Mouse (Mus musculus): ENCODE measurements at regions not wholly inside any gene's neighbourhood (a gene's known extent, or its start where the extent isn't known, plus 50 kb on each side); places are given as distances from the start of the nearest gene placed in this dataset.
A peak's percentile ranks its signal among the peaks of the same experiment; 100 is the strongest.

DNA sequence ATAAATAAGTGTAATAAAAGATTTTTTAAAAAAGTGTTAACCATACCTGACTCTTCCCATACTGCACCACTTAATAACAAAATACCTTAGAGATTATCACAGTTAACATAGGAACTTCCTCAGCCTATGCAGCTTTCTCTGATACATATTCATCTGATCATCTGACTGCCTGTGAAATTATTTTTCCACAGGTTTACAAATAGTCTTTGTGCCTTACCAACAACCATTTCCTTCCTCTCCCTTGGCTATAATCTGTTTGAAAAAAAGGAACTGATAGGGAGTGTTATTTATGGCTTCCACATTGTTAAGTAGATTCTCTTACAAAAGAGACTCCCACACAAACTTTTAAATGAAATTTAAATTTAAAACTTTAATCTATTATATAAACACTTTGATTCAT is 575.0 kb upstream of the B3galt2 start:
- intact Hi-C loops (cut with DNase I; ENCODE audit: low total_unique reads): no loop called here
- no peak for DNase-seq

- intact Hi-C loops (cut with DNase I; ENCODE audit: low total_unique reads): no loop called here
- no peak for DNase-seq
These were observed 568.6 kb upstream of the B3galt2 start for GRCm38 (mm10) chr1:143071781-143072382.

DNA sequence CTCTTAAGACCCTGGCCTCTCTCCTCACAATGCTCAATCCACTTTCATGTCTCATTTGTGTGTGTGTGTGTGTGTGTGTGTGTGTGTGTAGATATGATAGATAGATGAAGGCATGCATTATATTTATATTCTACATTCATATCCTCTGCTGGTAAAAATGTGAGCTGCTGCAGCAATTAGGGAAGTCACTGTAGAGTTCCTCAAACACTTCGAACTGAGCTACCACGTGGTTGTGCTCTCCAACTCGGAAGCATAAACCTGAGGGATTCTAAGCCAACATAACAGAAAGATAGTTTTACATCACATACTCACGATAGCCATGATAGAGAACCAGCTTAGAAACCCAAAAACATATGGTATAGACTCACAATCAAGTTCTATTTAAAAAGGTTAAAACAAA is 565.5 kb upstream of the B3galt2 start:
- DNase-seq: no peak
- intact Hi-C loops (cut with DNase I; ENCODE audit: low total_unique reads): no loop called here

GRCm38 (mm10) chr1:143080441-143080840 is 560.0 kb upstream of the B3galt2 start:
- DNase-seq: no peak
- intact Hi-C loops (cut with DNase I; ENCODE audit: low total_unique reads): no loop called here

DNA sequence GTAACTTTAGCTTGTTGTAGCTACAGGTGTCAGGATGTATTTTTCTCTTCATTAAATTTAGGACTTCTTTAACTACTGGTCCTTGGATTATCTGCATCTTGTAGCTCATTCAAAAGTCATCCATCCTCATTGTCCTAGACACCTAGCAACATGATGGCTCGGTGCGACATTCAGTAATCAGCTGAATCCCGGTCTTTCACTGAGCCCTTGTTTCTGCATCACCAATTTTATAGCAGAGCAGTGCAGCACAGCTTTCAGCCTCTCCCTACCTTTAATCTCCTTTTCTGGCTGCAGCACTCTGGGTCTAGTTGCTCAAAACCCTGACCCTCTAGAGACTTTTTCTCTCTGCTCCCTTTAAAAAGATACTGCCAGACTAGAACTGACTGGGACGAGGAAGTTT is 543.6 kb upstream of the B3galt2 start:
- intact Hi-C loops (cut with DNase I; ENCODE audit: low total_unique reads): no loop called here
- no peak for DNase-seq

DNA sequence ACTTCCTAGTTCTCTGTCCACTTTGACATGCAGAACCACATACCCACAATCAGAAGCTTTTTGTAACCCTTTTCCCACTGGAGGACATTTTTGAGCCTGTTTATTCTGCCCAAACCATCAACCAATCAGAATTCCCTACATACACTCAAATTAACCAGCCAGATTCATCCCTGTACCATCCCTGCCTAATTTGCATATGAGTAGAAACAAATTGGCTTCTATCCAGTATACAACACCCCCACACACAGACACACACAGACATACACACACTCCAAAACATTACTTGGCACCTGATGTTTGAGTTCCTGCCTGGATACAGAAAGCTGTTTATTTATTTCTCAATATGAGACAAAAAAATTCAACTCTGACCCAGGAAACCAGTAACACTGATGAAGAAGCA is 542.2 kb upstream of the B3galt2 start:
- DNase-seq: no peak
- intact Hi-C loops (cut with DNase I; ENCODE audit: low total_unique reads): no loop called here

DNA sequence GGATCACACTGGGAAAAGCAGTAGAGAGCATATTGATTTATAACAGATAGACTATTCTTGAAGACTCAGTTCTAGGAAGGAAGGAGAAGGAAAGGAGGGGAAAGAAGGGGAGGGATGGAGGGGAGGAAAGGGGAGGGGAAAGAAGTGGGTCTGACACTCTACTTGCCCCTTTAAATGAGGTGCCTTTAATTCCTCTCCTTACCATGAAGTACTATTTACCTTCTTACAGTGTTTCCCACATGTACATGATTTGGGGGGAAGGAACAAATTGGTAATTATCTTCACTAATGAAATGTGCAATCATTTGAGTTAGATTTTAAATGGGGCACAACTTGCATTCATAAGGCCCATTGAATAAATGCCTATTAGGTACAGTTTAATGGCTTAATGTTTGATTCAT is 518.3 kb upstream of the B3galt2 start:
- intact Hi-C loops (cut with DNase I; ENCODE audit: low total_unique reads): no loop called here
- no peak for DNase-seq

GRCm38 (mm10) chr1:143130257-143130656 is 510.2 kb upstream of the B3galt2 start:
- no peak for DNase-seq
- intact Hi-C loops (cut with DNase I; ENCODE audit: low total_unique reads): no loop called here

GRCm38 (mm10) chr1:143132806-143133205 is 507.7 kb upstream of the B3galt2 start:
- DNase-seq: no peak
- intact Hi-C loops (cut with DNase I; ENCODE audit: low total_unique reads): no loop called here

GRCm38 (mm10) chr1:143145111-143145984 is 495.1 kb upstream of the B3galt2 start:
- intact Hi-C loops (cut with DNase I; ENCODE audit: low total_unique reads): no loop called here
- DNase-seq: no peak

DNA sequence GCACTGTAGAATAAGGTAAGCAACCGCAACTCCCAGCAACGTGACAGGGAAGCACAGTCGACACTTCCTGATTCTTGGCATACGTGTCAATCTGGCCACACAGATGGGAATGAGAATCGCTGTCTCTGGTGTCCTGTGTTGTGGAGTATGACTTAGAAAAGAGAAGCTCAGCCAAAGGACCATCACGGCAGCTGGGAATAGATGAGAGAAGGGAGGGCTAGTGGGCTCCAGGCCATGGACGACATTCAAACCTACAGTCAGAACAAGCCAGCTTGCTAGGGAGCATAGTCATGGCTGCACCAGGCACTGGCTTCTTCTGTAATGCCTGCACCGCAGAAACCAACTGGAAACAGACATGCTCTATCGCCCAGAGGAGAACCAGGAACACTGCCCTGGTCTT is 469.2 kb upstream of the B3galt2 start:
- intact Hi-C loops (cut with DNase I; ENCODE audit: low total_unique reads): no loop called here
- DNase-seq: peak; percentile 16

DNA sequence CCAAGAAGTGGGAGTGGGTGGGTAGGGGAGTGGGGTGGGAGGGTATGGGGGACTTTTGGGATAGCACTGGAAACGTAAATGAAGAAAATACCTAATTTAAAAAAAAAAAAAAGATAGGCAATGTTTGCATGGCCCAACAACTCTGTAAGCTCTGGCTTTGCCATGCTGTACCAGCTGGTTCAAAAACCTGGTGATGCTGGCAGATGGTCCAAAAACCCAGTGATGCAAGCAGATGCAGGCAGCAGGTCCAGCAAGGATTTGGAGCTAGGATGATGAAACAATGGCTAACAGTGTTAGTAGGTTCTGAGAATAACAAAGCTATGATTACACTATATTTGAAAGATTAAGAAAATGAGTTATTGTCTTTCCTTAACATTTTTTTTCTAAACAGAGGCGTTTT is 466.6 kb upstream of the B3galt2 start:
- no peak for DNase-seq
- intact Hi-C loops (cut with DNase I; ENCODE audit: low total_unique reads): no loop called here

DNA sequence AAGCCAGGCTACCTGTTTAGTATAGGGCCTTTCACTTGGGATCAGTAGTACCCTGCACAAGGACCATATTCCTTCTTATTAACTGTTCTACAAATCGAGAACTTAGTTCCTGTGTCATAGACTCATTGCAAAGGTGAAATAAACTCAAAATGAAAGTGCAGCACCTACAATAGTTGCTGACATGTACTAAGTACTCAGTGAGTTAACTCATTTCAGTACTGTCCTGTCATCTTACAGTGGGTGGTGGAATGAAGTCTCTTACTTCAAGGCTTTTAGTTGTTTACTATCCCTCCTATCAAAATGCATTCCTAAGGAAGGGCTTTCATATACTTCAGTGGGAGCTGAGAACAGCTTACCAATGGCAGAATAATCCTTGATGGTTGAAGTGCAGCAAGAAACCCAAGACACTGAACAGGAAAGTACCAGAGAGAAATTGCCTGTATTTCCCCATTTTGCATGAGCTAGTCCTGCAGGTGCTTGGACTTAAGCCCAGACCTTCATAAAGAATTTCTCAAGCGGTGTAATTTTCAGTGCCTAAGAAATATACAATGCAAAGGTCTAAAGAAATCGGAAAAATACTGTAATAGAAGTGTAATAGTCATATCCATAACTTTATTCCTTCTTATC is 448.2 kb upstream of the B3galt2 start:
- intact Hi-C loops (cut with DNase I; ENCODE audit: low total_unique reads): no loop called here
- no peak for DNase-seq

GRCm38 (mm10) chr1:143200213-143200889 is 440.1 kb upstream of the B3galt2 start:
- intact Hi-C loops (cut with DNase I; ENCODE audit: low total_unique reads): no loop called here
- DNase-seq: no peak

DNA sequence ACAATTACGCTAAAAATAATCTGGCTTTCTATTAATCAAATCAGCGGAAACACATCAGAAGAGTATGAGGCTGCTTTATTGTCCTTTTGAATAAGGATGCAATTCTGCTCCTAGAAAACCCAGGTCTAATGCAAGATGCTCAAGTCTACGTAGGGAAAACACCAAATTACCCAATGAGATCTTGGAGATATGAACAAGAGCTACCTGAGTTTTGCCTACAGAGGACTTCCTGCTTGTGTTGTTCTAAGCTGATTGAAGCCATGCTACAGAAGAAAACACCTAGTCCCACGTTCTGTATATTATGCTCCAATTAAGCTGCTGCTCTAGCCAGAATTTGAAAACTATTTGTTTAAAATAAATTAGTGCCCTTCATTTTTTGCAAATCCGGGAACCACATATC is 439.5 kb upstream of the B3galt2 start:
- no peak for DNase-seq
- intact Hi-C loops (cut with DNase I; ENCODE audit: low total_unique reads): no loop called here

DNA sequence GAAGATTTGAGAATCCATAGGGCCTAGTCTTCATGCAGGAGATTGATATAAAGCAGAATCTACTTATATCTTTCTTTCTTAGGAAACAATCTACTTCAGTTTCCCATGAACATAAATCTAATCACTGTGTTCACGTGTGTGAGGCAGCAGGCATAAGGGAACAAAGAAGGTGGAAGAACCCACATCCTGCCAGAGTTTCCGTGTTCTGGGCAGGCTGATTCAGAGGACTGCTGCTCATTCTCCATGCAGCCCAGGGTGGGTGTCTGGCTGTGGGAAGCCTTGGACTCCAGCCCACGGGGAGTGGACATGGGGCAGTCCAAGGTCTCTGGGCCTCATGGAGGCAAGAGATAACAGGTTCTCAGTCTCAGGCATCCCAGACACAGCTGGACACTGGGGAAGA is 438.3 kb upstream of the B3galt2 start:
- DNase-seq: no peak
- intact Hi-C loops (cut with DNase I; ENCODE audit: low total_unique reads): no loop called here

DNA sequence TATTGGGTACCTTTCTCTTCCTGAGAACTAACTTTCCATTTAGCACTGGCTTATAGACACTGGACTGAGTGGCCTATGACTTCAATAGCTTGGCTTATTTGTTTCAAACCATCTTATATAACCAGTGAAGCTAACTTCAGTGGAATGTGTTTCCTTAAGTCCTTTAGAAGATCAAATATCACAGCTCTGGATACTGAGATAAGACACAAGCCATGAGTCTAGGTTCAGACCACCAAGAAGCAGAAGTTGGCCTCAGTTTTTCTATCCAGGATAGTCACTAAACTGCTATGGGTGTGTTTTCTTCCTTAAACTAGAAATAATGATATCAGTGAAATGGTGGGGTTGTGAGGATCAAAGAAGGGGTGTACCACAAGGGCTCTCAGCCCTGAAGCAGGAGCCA is 436.4 kb upstream of the B3galt2 start:
- no peak for DNase-seq
- intact Hi-C loops (cut with DNase I; ENCODE audit: low total_unique reads): no loop called here

- DNase-seq: no peak
- intact Hi-C loops (cut with DNase I; ENCODE audit: low total_unique reads): no loop called here
These were observed 433.5 kb upstream of the B3galt2 start for GRCm38 (mm10) chr1:143206995-143207394.

GRCm38 (mm10) chr1:143207399-143208065 is 432.9 kb upstream of the B3galt2 start:
- no peak for DNase-seq
- intact Hi-C loops (cut with DNase I; ENCODE audit: low total_unique reads): no loop called here

DNA sequence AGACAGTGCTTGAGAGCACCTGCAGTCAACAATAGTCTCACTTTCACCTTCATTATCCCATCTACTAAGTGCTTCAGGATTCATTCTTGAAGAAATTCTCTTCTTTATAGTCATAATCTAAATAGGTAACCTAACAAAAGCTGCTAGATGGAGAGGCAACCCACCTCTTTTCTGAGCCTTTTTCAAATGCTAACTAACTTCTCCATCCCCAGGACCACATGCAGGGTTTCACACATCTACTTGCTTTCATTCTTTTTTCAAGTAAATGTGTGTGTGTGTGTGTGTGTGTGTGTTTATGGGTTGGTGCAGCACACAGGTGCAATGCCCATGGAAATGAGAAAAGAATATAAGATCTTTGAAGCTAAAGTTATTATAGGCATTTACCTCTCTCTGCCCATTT is 423.1 kb upstream of the B3galt2 start:
- no peak for DNase-seq
- intact Hi-C loops (cut with DNase I; ENCODE audit: low total_unique reads): no loop called here
